Mouse (Mus musculus) gastrocnemius, postnatal 4 days (tissue): Measurements from ENCODE around the gene Kbtbd13. TPM values are rescaled to one million over a fixed set of nuclear protein-coding genes. Genes with fewer than 3 reads are reported as not detected.

Experiments used
- DNase-seq, 2 experiments: peaks; one replicate each; pipeline ENCODE4 v3.0.0; 2021 to 2022; ENCODE audit warnings: low spot score in 2 of 2, mixed read lengths in 2 of 2
- long read RNA-seq, 2 experiments: library from polyadenylated mRNA; stranded (forward); transcript quantifications; one replicate each; pipeline ENCODE4 v2.0.0; 2021
- total RNA-seq, 2 experiments: library from RNA; stranded (reverse); gene quantifications; 2 replicates each; pipeline ENCODE4 v1.2.3; 2021

The Kbtbd13 gene
- total RNA-seq, result 10 to 100 TPM; 10.2 to 10.6 TPM
- long read RNA-seq, experiment 1, transcript Kbtbd13-201 (1 exons, 2,969 nt), result major isoform, 24 of 24 reads
- long read RNA-seq, experiment 1, partial matches to known transcripts, result 0 of 24 reads
- long read RNA-seq, experiment 1, other reads (novel, unspliced or antisense), result 0 of 24 reads
- long read RNA-seq, experiment 2, transcript Kbtbd13-201 (1 exons, 2,969 nt), result major isoform, 27 of 27 reads
- long read RNA-seq, experiment 2, partial matches to known transcripts, result 0 of 27 reads
- long read RNA-seq, experiment 2, other reads (novel, unspliced or antisense), result 0 of 27 reads

DNA sequence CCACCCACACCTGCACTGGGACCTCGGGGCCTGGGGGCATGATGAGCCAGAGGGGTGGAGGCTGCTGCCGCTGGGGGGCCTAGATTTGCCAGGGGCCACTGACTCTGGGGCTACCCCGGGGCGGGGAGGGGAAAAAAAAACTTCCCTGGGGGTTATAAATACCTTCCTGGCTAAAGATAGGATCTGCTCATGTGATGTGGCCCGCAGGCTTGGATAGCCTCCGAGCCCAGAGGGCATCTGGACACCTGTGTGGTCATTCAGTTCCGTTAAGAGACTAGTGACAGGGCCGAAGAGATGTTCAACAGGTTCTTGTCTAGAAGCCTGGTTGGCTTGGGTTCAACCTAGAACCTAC, at the start of gene Kbtbd13:
Kbtbd13 (minus strand) TSS at position 40 of the 352 bp plus-strand sequence.
- no peak for DNase-seq

DNA sequence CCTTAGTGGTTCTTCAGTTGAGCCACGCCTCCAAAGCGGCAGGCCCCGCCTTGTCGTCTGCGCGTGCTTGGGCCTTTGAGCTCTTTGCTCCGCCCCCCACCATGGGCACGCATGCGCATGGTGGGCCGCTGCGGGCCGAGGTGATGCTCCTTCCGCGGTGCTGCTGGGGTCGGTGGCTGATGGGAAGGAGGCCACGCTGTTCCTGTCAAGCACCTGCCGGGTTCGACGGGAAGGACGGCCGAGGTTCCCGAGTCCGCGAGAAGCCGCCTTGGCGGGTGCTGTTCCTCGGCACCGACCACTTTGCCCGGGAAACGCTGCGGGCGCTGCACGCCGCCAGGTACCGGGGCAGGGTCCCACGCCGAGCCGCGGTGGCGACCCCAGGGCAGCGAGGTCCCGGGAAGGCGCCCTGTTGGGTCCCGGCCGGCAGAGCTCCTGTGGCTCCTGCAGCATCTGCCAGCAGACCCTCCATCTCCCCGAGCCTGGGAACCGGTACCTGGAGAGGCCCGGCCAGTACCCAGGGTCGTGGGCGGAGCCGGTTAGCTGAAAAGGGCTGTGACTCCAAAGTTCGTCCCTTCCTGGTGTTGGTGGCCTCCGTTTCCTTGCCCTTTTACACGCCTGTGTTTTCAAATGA, 44.3 kb upstream of the Kbtbd13 start, which contains the start of gene Mtfmt:
Mtfmt (plus strand) TSS at position 112 of the 631 bp plus-strand sequence.
- DNase-seq, result peak; percentile 87 to 94

DNA sequence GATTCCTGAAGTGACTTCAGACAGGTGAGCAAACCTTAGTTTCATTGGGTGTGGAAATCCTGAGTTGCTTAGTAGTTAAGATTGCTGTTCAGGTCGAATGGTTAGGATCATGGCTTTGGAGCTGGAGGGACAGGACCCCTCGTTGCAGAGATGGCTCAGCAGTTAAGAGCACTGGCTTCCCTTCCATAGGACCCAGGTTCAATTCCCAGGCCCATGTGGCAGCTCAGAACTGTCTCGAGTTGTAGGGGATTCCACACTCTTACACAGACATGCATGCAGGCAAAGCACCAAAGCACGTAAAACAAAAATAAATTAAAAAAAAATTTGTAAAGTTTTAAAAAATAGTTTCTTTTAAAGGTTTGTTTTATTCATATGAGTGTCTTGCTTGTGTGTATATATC, 43.8 kb upstream of the Kbtbd13 start:
- DNase-seq, result no peak

DNA sequence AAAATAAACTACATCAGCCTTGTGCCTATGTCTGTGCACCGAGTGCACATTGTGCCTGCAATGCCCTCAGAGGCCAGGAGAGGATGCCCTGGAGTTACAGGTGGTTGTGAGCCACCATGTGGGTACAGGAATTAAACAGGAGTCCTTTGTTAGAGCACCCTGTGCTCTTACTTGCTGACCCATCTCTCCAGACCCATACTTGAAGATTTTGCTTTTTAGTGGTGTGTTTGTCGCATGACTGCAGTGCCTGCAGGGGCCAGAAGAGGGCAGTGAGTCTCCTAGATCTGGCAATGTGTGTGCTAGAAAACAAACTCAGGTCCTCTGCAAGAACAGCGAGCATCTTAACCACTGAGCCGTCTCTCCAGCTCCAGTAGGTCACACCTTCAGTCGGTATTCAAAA, 42.7 kb upstream of the Kbtbd13 start:
- peak in 1 of 2 experiments; percentile 44 for DNase-seq

DNA sequence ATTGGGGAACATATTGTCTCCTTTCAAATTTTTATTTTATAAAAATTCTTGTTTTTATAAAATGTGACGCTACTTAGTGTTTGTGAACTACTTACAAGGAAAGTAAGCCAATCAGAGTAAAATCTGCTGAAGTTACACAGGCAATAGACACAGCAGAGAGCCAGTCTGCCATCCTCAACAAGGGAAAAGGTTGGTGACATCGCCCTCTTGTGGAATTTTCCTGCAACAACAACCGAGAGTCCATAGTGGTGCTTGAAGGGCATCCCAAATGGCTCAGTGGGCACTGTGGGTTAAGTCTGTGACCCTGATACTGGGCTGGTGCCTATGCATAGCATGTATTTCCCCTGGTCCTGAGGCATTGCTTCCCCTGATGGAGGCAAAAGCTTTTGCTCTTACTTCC, 40.8 kb upstream of the Kbtbd13 start:
- DNase-seq, result peak; percentile 67 to 79

DNA sequence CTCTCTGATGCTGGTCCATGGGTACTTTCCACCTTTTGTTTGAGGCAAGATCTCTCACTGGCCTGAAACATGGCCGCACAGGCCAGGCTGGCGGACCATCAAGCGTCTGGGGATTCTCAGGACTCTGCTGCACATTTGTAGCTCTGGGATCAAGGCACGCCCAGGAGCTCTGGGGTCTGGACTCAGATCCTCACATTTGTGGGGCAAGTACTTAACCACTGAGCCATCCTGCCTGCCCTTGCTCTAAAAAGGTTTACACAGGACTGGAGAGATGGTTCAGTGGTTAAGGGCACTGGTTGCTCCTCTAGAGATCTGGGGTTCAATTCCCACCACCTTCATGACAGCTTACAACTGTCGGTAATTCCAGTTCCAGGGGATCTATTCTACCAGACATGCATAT, 39.5 kb upstream of the Kbtbd13 start:
- DNase-seq, result no peak

DNA sequence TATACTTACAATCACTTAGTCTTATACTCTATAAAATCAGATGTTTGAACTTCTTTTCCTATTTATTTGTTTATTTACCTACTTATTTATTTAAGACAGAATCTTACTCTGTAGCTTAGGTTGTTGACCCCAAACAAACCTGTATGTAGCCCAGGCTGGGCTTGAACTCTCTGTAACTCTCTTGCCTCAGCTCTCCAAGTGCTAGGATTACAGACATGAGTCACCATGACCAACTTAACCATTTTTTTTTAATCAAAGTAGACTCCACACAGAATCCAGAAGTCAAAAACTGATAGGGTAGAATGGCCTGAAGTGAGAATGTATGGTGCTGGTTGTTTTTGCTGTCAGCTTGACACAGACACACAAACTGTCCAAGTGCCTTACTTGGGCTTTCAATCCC, 38.9 kb upstream of the Kbtbd13 start:
- DNase-seq, result no peak

DNA sequence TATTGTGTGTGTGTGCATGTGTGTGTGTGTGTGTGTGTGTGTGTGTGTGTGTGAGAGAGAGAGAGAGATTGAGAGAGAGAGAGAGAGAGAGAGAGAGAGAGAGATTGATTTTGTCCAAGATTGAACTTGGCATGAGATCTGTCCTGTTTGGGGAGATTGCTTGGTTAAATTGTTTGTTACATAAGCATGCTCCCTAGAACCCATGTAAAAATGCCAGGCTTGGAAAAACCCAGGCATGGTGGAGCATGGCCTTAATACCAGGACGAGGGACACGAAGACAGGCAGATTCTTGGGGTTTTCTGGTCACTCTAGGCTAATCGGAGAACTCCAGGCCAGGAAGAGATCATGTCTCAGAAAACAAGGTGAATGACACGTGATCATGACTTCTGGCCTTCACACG, 36.6 kb upstream of the Kbtbd13 start:
- DNase-seq, result no peak

DNA sequence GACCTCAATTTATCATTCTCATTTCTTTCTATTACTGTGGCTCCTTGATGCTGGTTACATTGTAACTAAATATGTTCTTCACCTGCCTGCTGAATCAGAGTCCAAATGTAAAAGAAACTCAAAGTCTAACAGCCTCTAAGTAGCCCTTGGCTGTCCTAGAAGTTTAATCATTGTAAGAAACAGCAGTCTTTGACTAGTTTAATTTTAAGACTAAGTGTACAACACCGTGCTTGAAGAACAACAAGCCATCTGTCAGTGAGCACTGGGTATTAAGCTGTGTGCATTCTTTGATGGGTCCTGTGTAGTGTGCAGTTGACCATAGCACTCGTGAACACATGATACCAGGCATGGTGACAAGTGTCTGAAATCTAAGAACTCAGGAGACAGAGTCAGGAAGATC, 36.1 kb upstream of the Kbtbd13 start:
- DNase-seq, result no peak

DNA sequence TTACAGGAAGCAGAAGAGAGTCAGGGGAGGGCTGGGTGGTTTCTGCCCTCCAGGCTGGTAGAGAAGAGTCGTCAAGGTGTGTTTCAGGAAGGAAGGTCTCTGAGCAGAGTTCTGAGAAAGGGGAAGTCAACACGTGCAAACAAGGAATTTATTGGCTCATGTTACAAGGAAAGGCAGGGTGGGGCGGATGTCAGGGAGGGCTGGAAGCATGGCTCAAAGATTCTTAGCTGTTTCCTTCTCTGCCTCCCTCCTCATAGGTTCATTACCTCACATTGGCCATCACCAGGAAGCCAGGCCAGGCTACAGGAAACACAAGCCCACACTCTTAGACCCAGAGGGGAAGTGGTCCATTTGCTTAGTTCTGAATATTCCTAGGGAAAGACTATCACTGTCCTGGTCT, 32.9 kb upstream of the Kbtbd13 start:
- no peak for DNase-seq

DNA sequence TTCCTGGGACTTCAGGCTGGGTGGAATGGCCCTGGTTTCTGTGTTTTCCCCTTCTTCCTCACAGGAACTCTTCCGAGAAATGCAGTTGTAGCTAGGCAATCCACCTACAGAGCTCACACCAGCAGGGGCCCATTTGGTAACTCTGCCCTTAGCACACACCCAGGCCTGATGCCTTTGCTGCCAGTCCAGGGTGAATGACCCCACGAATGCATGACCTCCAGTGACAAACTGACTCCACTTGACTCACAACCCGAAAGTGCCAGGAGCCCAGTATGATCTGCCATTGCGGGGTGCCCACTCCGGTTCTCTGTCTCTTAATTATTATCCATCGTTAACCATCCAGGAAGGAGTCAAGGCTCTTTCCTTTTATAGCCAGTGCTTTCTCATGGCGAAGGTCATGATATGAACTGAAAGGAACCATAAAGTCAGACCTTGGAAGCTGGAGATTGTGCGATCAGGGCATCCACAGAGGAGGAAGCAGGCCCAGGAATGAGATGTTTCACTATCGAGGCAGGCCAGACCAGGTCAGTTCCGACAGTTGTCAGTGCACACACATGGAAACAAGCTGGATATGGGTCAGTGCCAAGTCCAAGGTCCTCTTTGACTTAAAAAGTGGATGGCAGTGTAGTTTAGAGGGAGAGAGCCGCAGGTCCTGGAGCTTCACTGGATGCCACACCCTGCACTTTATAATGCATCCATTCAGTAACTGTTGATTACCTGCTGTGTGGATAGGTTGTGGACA, 31.5 kb upstream of the Kbtbd13 start, which contains the start of gene Slc51b:
Slc51b (minus strand) TSS at position 196 of the 742 bp plus-strand sequence.
- no peak for DNase-seq

DNA sequence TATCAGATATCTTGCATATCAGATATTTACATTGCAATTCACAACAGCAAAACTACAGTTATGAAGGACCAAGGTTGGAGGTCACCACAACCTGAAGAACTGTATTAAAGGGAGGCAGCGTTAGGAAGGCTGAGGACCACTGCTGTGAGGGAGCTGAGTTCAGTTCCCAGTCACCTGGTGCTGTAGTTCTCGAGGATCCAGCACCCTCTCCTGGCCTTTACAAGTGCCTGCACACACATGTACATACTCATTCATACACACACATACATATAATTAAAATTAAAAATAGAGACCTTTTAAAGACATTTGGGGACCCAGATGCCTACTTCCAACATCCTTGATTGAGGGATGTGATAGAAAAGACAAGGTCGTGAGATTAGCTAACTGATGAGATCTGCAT, 28.2 kb upstream of the Kbtbd13 start:
- DNase-seq, result no peak

DNA sequence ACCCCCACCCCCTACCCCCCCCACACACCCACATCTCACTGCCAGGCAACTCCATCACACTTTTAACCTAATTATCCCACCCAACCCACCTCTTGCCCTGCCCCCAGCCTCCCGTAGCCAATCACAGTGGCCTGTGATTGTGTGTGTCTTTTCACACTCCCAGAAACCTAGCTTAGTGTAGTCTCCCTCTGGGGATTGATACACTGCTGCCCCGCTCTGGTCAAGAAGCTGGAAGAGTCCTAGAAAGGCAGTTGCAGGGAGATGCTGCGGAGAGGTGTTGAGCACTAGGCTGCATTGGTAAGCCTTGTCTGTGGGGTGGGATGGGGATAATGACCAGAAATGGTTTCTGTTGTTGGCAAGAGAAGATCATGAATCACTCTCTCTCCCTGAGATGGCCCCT, 26.3 kb upstream of the Kbtbd13 start:
- DNase-seq, result no peak

DNA sequence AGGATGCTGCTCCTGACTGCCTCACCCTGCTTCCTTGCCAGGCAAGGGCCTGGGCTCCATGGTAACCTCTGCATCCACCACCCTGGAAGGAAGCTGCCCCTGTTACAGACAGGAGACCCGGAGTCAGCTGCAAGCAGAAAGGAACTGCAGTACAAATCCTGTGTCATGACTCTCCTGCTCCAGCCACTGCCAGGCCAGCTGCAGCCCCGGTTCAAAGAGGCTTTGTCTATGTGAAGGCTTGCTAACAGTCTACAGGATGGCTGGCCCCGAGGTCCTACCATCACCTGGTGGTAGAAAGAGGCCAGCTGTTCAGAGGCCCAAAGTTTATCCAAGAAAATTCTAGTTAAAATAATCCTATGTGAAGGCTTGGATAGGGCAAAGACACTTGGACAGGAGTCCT, 19.9 kb upstream of the Kbtbd13 start:
- DNase-seq, result no peak

DNA sequence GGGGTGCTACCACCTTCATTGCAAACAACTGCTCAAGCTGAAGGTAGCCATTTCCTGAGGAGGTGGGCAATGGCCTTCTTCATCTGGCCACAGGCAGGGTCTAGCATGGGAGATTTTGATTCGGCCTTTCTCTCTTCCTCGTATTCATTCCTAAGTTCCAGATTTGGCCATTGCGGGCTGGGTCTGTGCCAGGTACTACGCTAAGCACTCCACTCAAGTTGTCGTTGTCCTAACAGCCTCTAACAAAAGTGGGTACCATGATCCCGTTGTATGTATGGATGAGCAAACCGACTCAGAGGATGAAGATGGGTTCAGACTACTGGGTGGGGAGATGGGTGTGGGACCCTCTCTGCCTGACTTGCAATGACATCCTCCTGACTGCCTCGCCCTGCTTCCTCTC, 18.9 kb upstream of the Kbtbd13 start:
- no peak for DNase-seq

DNA sequence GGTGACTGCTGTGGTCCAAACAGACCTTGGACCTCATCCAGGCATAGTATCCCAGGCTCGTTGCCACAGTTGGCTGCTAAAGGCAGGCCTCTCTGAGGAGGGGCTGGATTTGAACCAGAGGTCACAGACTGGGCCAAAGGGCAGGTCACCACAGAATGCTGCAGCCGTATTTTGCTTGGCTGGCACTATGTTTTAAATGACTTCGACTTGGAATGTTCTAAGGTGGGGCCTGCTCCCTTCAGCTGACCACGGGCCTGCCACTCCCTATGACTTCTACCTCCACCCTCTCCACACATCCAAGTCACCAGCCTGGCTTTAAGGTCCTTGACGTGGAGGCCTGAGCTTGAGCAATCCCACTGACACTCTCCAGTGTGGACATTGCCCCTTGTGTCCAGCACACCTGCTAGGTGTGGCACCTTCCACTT, 17.4 kb upstream of the Kbtbd13 start:
- DNase-seq, result no peak

DNA sequence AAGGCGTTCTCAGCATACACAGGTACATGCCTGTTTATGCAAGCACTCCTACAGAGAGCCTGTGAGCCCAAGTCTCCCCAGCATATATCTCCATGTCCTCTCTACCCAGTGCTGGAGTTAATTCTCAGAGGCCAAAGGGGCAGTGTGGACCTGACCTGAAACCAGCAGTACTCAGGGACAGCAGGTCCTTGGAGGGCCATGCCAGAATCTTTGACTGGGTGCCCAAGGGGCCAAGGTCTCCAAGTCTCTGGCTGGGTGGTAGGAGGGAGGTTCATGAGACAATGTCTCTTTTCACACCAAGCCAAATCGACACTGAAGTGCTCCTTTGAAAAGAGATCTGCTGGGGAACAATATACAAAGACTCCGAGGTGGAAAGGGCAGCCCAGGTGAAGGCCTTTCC, 16.4 kb upstream of the Kbtbd13 start:
- no peak for DNase-seq

DNA sequence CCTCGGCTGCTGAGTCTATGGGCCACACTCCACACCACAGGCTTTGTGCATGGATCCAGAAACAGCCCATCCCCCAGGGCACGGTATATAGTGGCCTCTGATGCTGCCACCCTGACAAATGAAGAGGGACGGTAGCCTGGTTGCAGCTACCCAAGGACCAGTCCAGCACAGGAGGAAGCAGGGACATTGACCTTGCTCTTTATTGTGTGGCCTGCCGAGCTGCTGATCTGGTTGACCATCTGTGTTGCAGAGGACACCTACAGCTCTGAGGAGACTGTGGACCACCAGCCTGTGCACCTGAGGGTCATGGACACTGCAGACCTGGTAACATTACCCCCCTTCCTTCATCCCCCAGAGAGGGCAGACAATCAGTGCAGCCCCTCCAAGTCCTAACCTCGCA, 15.9 kb upstream of the Kbtbd13 start:
- DNase-seq, result no peak

DNA sequence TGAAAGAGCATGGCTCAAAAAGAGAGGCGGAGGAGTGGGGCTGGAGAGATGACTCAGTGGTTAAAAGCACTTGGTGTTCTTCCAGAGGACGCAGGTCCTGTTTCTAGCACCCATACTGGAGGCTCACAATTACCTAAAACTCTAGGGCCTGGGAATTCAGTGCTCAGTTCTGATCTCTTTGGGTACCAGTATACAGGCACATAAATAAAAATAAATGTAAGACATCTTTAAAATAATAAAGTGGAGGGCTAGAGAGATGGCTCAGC, 13.7 kb upstream of the Kbtbd13 start:
- DNase-seq, result no peak

DNA sequence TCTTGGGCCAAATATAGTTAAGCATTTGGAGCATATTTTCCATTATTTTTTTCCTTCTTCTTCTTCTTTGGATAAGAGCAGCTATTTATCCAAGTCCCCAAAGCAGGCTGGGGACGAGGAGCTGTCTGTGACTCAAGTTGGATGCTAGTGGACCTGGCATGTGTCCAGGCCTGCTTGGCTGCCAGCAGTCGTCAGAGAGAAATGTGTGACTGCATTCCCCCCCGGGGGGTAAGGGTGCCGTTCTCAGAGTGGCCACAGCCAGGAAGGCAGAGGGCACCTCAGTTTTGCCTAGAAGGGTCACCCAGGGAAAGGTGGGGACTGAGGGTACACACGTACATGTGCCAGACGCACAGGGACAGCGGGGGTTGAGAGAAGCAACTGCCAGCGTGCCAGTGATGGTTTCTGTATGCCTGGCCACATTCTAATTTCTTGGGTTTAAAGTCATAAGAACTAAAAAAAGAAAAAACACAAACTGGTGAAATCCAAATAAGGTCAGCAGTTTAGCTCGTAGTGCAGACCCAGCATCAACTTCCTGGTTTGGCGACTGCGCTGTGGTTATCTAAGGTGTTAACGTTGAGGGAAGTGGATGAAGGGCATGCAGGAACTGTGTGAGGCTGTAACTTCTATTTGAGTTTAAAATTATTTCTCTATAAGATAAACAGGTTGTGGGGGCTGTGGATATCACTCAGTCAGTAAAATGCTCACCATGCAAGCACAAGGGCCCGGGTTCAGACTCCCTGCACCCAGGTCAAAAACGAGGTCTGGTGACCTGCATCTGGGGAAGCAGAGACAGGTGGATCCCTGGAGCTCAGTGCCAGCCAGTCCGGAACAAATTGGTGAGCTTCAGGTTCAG, 13.1 kb upstream of the Kbtbd13 start:
- peak; percentile 47 to 63 for DNase-seq

DNA sequence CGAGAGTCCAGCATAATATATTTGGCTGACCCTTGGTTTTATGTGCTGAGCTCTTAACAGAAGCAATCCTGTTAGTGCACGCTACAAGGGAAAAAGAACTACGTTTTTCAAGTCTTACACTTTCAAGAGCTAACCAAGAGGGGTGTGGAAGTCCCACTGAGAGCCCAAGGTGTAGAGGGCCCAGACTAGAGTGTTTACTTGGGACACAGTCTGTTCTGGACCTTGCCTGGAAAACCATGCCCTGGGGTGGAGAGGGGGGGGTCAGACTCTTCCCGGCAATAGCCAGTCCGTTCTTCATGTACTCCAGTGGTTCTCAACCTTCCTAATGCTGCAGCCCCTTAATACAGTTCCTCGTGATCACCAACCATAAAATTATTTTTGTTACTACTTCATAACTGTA, 8.5 kb upstream of the Kbtbd13 start:
- DNase-seq, result no peak

DNA sequence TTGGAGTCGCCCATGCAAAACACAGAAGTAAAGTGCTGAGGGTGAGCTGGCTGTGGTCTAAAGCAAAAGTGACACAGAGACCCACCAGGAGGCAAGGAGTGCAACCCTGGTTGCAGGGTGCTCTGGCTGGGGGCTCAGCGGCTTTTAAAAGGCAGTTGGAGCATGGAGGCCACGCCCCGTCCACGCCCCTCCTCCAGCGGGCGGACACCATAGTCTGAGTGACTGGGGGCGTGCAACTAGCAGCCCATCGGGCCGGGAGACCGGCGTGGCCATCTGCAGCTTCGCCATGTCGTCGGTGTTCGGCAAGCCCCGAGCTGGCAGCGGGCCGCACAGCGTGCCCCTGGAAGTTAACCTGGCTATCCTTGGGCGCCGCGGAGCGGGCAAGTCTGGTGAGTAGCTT, 6.8 kb upstream of the Kbtbd13 start, which contains the start of gene Rasl12:
Rasl12 (plus strand) TSS at position 228 of the 400 bp plus-strand sequence.
- DNase-seq, result peak; percentile 53 to 71
